Mouse (Mus musculus) stomach, postnatal 0 days (tissue): ENCODE measurements around the gene Tmem30b.

ENCODE experiments used
- CTCF ChIP-seq: IDR thresholded peaks from 2 replicates; pipeline ENCODE4 v1.5.1; 2016; ENCODE audit warnings: antibody characterized with exemption, low read depth, mild to moderate bottlenecking, moderate library complexity
- EP300 ChIP-seq: optimal IDR thresholded peaks from 2 replicates; pipeline ENCODE3; 2016; ENCODE audit warnings: antibody characterized with exemption

GRCm38 (mm10) chr12:73514722-73515121 is 31.5 kb downstream of the Tmem30b start:
- no peak for TF ChIP-seq EP300
- no peak for TF ChIP-seq CTCF
